Mouse (Mus musculus) neutrophil, adult 5-6 weeks (primary cell): ENCODE measurements around the gene Wdr76. TPM values are rescaled to one million over a fixed set of nuclear protein-coding genes. Genes with fewer than 3 reads are reported as not detected.
"Not testable (repeated sequence)": the region's sequence is repeated elsewhere in the genome, so short reads cannot be mapped to it uniquely, and the experiment has no call there.

Source experiments
- ATAC-seq: fragments of 151-379, 151-347 bp; 2 replicates; pipeline ENCODE4 v1.8.0; 2017; ENCODE audit warnings: mild to moderate bottlenecking, moderate TSS enrichment; ENCODE audit not compliant: insufficient number of reproducible peaks, poor library complexity, low FRiP score, severe bottlenecking; ENCODE audit errors: extremely low read depth
- total RNA-seq: library from RNA; stranded (forward); fragments of 200-1000 nt; gene quantifications from 2 replicates; pipeline ENCODE4 v1.2.3, GENCODE M21; 2017

Wdr76 gene
- total RNA-seq, result 11.2 and 11.4 TPM in 2 replicates

DNA sequence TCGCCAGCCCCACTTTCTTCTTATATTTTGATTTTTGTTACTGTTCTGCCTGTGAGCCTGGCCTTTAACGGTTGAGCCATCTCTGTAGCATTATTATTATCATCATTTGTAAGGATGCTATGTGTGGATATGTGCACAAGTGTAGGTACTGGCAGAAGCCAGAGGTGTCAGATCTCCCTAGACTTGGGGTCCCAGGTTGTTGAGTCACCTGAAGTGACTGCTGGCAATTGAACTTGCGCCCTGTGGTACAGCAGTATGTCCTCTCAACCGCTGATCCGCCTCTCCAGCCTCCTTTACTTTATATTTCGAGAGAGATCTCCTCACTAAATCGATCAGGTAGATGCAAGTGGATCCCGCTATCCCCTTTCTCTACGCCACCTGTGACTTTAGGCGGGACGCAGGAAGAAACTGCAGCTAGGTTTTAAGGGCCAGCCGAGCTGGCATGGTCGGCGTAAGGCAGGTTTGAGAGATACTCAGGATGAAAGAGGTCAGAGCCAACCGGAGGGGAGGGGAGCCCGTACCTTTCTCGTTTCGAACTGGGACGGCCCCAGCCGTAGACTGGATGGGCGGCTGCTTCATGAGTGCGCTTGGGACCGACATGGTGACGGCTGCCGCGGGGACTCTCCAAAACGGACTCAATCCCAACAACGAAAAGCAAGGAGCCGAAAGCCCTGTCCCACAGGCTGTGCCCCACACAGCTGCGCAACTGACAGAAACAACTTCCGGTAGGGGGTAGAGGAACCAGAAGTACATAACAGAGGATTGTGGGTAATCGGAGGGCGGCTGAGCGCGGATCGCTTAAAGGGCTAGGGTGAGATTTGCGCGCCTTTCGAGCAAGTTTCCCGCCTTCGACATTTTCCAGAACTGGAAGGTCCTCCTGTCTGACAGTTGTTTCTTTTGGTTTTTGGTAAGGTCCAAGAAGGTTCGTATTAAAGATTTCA lies at the start of gene Wdr76, which contains the start of gene Mfap1a:
Gene Wdr76 (plus strand): TSS at position 782 of the 941 bp plus-strand sequence.
Gene Mfap1a (minus strand): TSS at position 724 of the 941 bp plus-strand sequence.
- ATAC-seq, result peak; percentile 94

- ATAC-seq, result no peak
These were observed 46.5 kb upstream of the Wdr76 start for GRCm38 (mm10) chr2:121460071-121460470.

DNA sequence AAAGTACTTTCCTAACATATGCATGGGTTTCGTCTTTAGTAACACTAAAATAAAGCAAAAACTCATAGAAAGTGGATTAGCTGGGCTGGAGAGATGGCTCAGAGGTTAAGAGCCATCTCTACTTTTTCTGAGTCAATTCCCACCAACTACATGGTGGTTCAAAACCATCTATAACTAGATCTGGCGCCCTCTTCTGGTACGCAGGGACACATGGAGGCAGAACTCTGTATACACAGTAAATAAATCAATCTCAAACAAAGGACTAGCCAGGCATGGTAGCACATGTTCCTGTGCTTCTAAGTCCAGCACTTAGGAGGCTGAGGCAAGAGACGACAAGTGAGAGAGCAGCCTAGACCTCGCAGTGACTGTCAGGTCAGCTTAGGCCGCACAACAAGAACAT lies 37.5 kb upstream of the Wdr76 start:
- ATAC-seq, result peak; percentile 35; the same call in 1 of the 2 replicates

GRCm38 (mm10) chr2:121472783-121473182 lies 33.7 kb upstream of the Wdr76 start:
- ATAC-seq, result not testable (repeated sequence)

- peak; percentile 97 for ATAC-seq
These were observed 33.0 kb upstream of the Wdr76 start, which contains the start of gene Mfap1b for GRCm38 (mm10) chr2:121473301-121474179. Mfap1b (minus strand) TSS chr2:121474067.

GRCm38 (mm10) chr2:121474180-121474535 lies 32.4 kb upstream of the Wdr76 start:
- ATAC-seq, result no peak

DNA sequence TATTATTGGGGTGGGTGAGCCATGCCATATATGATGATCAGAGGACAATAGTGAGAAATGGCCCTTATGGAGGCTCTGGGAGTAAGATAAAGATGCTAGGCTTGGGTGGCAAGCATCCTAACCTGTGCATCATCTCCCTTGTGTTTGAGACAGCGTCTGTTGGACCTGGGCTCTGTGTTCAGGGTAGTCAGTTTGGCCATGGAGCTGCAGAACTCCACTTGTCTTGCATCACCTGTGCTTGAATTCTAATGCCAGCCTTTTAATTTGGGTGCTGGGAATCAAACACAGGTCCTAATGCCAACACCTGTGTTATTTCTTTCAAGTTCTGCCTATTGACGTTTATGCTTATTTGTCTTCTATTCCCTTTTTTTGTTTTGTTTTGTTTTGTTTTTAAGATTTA lies 31.2 kb upstream of the Wdr76 start:
- not testable (repeated sequence) for ATAC-seq

GRCm38 (mm10) chr2:121477491-121478266 lies 28.8 kb upstream of the Wdr76 start:
- ATAC-seq, result no peak

GRCm38 (mm10) chr2:121480498-121480897 lies 26.0 kb upstream of the Wdr76 start:
- ATAC-seq, result peak; percentile 73; the same call in 1 of the 2 replicates

DNA sequence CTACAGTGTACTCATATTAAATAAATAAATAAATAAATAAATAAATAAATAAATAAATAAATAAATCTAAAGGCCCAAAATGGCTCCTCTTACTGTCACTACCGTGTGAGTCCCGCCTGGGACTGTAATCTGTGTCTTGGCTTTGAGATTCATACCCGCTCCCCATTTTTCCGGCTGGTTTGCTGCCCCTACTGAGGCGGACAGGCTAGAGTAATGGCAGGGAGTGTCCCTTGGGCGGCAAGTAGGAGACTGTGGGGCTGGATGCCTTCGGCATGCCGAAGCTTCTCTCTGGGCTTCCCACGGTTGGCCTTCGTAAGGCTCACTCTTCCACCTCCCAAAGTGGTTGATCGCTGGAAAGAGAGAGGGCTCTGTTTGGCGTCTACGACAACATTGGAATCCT lies 25.6 kb upstream of the Wdr76 start:
- not testable (repeated sequence) for ATAC-seq

DNA sequence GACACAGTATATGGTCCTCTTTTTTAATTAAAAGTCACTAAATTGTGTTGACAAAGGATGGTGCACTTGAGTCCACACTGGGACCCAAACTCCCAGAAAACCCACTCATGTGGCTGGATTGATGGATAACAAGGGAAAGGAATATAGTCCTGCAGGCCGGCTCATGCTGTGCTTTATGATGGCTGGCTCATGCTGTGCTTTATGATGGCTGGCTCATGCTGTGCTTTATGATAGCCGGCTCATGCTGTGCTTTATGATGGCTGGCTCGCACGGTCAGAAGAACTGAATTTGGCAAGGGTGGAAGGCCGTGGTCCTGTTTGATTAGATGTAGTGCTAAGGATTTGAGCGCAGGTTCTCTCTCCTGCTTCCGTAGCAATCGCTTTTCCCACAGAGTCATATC lies 22.9 kb upstream of the Wdr76 start:
- ATAC-seq, result no peak

DNA sequence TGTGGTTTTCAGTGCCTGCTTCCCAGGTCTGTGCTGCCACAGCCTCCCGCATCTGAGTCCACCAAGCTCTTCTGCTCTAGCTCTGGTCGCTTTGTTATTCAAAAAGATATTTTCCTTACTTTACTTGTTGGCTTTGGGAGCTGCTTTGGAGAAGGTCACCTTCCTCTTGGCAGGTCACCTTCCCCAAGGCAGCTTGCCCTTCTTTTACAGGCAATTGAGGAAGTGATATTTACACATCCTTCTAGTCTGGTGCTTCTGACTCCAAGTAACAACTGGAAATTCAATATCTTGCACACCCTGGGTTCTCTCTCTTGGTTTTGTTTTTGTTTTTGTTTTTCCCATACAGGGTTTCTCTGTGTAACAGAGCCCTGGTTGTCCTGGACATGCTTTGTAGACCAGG lies 22.1 kb upstream of the Wdr76 start:
- 0 out of 2 replicates have a peak, but pooled peaks have one; percentile 11 for ATAC-seq

DNA sequence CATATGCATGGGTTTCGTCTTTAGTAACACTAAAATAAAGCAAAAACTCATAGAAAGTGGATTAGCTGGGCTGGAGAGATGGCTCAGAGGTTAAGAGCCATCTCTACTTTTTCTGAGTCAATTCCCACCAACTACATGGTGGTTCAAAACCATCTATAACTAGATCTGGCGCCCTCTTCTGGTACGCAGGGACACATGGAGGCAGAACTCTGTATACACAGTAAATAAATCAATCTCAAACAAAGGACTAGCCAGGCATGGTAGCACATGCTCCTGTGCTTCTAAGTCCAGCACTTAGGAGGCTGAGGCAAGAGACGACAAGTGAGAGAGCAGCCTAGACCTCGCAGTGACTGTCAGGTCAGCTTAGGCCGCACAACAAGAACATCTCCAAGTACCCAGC lies 5.0 kb upstream of the Wdr76 start:
- peak; percentile 40; the same call in 1 of the 2 replicates for ATAC-seq

- ATAC-seq, result no peak
These were observed 839 bp downstream of the Wdr76 start for GRCm38 (mm10) chr2:121507173-121507950.

DNA sequence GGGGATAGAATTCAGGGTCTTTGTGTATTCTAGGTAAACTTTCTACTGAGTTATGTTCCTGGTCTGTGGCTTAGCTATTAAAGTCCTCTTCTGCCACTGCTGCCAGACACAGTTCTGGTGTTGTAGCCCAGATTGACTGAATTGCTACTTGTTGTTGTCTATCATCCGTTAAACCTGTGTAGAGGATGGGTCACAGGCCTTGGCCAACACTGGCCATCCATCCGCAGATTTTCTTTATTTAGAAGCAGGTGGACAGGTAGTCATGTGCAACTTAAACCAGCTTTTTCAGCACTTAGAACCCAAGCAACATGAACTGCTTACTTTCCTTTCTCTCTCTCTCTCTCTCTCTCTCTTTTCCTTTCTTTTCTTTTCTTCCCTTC lies 1.4 kb downstream of the Wdr76 start:
- ATAC-seq, result no peak

- no peak; the same call in 1 of the 2 replicates for ATAC-seq
These were observed 3.1 kb downstream of the Wdr76 start for GRCm38 (mm10) chr2:121509584-121509983.

GRCm38 (mm10) chr2:121511401-121511800 lies 4.9 kb downstream of the Wdr76 start:
- no peak for ATAC-seq
